ENCODE assay signal across 23 mouse cellular contexts in genomic region chr19:6521630-6522029, GRCm38 (mm10). TPM values are rescaled to one million over a fixed set of nuclear protein-coding genes. Genes with fewer than 3 reads are reported as not detected.
"Had no signal": no experiment of that assay in that cellular context is flagged by ENCODE, and none has a peak within 500 bp of the region (broad histone marks: within the 10 kb centered on the region; RNA-seq: fewer than 3 reads in every experiment).

No protein-coding gene starts in this region.

- H3K9ac ChIP-seq: liver, embryonic 13.5 days; liver, embryonic 15.5 days; liver, postnatal 0 days; lung, embryonic 15.5 days; neural tube, embryonic 13.5 days; neural tube, embryonic 15.5 days; stomach, embryonic 15.5 days had no signal

- H3K36me3 ChIP-seq: liver, embryonic 13.5 days; liver, embryonic 15.5 days; lung, embryonic 15.5 days; stomach, embryonic 15.5 days had no signal

- H3K27ac ChIP-seq: liver, embryonic 13.5 days; liver, embryonic 15.5 days; lung, embryonic 15.5 days; neural tube, embryonic 13.5 days; neural tube, embryonic 15.5 days; stomach, embryonic 15.5 days; stomach, postnatal 0 days had no signal

- ATAC-seq: liver, postnatal 0 days; lung, postnatal 0 days had no signal

- DNase-seq: liver, embryonic 13.5 days; liver, postnatal 0 days; lung, adult 2 months; lung, postnatal 4 days; midbrain, embryonic 14.5 days; right cerebral cortex, postnatal 25 days; thymus, adult 2 months; thymus, postnatal 25 days; thymus, postnatal 4 days had no signal

- H3K27me3 ChIP-seq: liver, embryonic 15.5 days; lung, embryonic 15.5 days; neural tube, embryonic 13.5 days; neural tube, embryonic 15.5 days; stomach, embryonic 15.5 days had no signal

- H3K4me2 ChIP-seq: liver, embryonic 11.5 days; liver, embryonic 13.5 days; liver, embryonic 15.5 days; lung, embryonic 15.5 days; midbrain, embryonic 11.5 days; neural tube, embryonic 13.5 days; neural tube, embryonic 15.5 days; stomach, embryonic 15.5 days had no signal

- H3K4me1 ChIP-seq: liver, embryonic 13.5 days; liver, embryonic 15.5 days; stomach, embryonic 15.5 days had no signal

- H3K9me3 ChIP-seq: liver, embryonic 13.5 days; liver, embryonic 15.5 days; lung, embryonic 15.5 days; neural tube, embryonic 13.5 days; neural tube, embryonic 15.5 days; stomach, embryonic 15.5 days had no signal

- H3K4me3 ChIP-seq: liver, embryonic 13.5 days; liver, embryonic 15.5 days; lung, embryonic 15.5 days; myocyte; neural tube, embryonic 13.5 days; neural tube, embryonic 15.5 days; stomach, embryonic 15.5 days had no signal

RNA-seq across cellular contexts. Expression of gene Slc22a12, which starts 21.2 kb away (rescaled TPM):
- total RNA-seq: megakaryocyte, adult 5-6 weeks; megakaryocyte-erythroid progenitor cell, adult 5-6 weeks had no signal
- polyA plus RNA-seq: liver, embryonic 11.5 days; liver, embryonic 13.5 days; liver, embryonic 15.5 days; liver, postnatal 0 days; midbrain, embryonic 11.5 days; midbrain, embryonic 14.5 days; myocyte; neural tube, embryonic 11.5 days; neural tube, embryonic 13.5 days; stomach, embryonic 15.5 days; stomach, postnatal 0 days; urinary bladder, adult 2 months had no signal
